Mouse (Mus musculus): ENCODE results near the gene Trmt61a.

- TF ChIP-seq POLR2A (IDR thresholded peaks at IDR 0.05; ENCODE audit: insufficient read depth, low read depth, low read length) (no peak), CTCF (IDR thresholded peaks at IDR 0.05; ENCODE audit: insufficient read depth, low read depth, low read length) (no peak)
Observed at GRCm38 (mm10) chr12:111693341-111694270, 15.7 kb downstream of the Trmt61a start.

Data from olfactory bulb, adult 2 months (tissue).